Mouse (Mus musculus) liver (tissue): ENCODE measurements around the gene Trib2.

Experiments used
- DNase-seq: peaks from one replicate; pipeline ENCODE4 v3.0.0-alpha.2; 2020; ENCODE audit warnings: mixed read lengths

The Trib2 gene

DNA sequence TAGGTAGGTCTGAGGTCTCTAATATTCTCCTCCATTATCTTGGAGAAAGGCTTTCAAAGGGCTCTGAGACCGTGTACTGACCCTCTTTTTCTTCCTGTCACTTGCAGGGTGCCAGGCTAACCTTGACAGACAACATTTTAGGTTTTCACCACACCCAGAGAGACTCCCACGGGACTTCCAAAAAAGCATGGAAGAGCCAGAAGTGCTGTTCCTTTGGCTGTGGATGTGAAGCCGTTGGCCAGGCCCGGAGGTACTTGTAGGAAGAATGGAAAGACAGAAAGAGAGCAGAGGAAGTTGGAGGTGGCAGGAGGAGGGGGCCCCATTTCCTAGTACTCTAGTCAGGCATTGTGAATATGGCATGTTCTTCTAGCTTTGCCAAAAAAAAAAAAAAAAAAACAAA is 56.0 kb downstream of the Trib2 start:
- DNase-seq: no peak

DNA sequence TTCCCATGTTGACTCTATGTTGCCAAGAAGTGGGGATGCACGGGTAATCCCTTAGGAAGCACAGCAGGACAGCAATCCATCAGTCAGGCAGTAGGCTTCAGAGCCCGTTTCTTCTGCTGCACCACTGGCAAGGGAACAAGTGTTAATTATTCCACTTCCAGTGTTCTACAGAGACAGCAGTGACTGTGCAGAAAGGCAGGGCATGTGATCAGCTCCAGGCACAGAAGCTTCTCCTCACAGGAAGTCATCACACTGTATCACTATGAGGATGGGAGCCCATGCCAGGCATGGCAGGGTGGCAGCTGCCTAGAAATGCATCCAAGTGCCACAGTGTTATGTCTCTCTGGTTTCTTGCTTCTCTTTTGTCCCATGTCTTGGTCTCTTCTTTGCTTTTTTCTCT is 57.9 kb downstream of the Trib2 start:
- DNase-seq: no peak

DNA sequence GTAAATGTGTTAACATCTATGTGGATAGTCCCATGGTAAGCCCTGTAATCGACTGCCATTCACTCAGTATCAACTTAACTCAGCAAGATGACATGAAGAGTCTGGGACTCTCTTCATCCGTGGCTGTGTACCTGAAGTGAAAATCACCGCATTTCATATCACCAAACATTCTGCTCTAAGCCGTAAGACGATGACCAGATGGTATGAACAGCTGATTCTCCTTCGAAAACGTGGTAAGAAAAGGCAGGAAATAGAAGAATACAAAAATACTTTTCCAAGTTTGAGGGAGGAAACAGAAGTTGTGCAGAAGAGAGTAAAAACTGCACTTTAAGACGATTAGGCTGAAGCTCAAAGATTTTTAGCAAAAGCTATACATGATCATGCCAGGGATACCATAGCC is 59.4 kb downstream of the Trib2 start:
- DNase-seq: no peak

GRCm38 (mm10) chr12:15755030-15755690 is 61.6 kb downstream of the Trib2 start:
- DNase-seq: no peak

DNA sequence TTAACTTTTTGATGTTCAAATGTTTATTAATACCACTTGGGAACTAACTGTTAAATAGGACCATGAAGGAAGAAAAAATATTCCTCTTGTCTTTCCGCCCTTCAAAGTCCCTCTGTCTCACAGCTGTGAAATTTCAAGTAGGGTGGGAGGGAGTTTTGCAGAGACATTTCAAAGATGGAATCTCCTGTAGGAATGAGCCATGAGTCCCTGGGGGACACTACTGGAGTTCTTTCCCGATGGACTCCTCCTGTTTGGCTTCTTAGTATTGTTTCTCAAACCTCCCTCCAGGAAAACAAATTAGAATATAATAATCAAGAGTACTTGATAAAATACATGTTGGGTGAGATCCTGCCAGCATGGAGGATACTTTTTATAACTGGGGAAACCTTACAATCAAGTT is 62.1 kb downstream of the Trib2 start:
- DNase-seq: no peak

DNA sequence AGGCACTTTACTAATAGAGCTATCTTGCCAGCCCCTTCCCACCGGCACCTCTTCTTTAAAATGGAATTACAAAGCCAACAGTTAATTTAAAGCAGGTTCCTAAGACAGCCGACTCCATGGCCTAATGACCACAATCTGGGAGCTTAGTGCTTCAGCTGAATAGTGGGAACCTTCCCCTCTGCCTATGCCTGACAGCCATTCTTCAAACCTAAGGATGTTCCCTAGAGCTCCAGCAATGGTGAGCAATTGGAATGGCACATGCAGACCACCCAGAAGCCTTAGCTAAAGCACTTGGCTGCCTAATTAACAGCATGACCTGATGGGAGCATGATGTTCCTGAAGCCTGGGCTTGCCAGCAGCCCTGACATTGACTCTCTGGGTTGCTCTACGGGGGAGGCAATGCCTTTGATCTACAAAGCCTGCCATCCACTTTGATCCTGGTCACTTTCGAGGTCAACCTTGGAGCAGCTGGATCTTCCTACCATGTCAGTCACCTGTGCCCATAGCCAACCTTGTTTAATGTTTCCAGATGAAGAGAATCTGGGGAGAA is 67.0 kb downstream of the Trib2 start:
- no peak for DNase-seq

GRCm38 (mm10) chr12:15745752-15746151 is 71.0 kb downstream of the Trib2 start:
- no peak for DNase-seq
